Mouse (Mus musculus): ENCODE results near the gene Eln. TPM values are rescaled to one million over a fixed set of nuclear protein-coding genes. Genes with fewer than 3 reads are reported as not detected.

The Eln gene
- polyA plus RNA-seq, 1 experiment: 14.0 TPM

- Histone ChIP-seq H3K36me3 (ENCODE audit: control insufficient read depth, insufficient read depth, low read length) (no peaks in the 10 kb centered on the region), H3K4me1 (ENCODE audit: control insufficient read depth, insufficient read depth, insufficient read length, low read length) (peaks cover 3% of the 10 kb centered on the region), H3K27ac (ENCODE audit: insufficient read depth, low read depth, low read length) (peak within 1 kb of the TSS; percentile 11; the same call in 1 of the 2 replicates), H3K27me3 (ENCODE audit: control insufficient read depth, insufficient read depth, low read length) (no peaks in the 10 kb centered on the region), H3K4me3 (ENCODE audit: low read depth, low read length) (peak within 1 kb of the TSS; percentile 67)
- TF ChIP-seq POLR2A (IDR thresholded peaks at IDR 0.05; ENCODE audit: low read depth, low read length): peak; percentile 29; the same call in 1 of the 2 replicates
- TF ChIP-seq CTCF (IDR thresholded peaks at IDR 0.05; ENCODE audit: extremely low read depth, insufficient read length, insufficient replicate concordance, low read depth, low read length): no peak
- under 1% methylated on average over 52 of the region's 69 CpGs for WGBS
Observed at GRCm38 (mm10) chr5:134688086-134688717, 58.9 kb downstream of the Eln start, which contains the start of gene Limk1. TSS of gene Limk1 (minus strand) at chr5:134688598.

DNA sequence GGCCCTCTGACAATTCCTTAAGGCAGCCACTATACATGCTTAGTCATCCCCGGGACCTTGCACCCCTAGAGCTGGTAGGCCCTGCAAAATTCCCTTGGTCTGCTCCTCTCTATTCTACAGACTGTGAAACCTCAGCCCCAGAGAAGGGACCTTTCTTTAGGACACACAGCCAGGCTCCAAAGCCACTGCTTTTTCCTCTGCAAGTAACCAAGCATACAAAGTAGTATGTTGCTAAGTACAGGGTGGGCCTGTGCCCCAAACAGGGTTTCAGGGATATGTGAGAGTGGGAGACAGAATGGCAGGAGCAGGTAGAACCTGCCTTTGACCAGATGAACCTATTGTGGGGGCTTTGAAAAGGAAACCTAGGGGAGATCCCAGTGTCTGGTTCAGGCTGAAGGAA, 59.9 kb downstream of the Eln start:
- Histone ChIP-seq H3K27ac (ENCODE audit: insufficient read depth, low read depth, low read length) (no peak overlapping the region), H3K36me3 (ENCODE audit: control insufficient read depth, insufficient read depth, low read length) (no peaks in the 10 kb centered on the region), H3K4me1 (ENCODE audit: control insufficient read depth, insufficient read depth, insufficient read length, low read length) (peaks cover 3% of the 10 kb centered on the region), H3K27me3 (ENCODE audit: control insufficient read depth, insufficient read depth, low read length) (no peaks in the 10 kb centered on the region), H3K4me3 (ENCODE audit: low read depth, low read length) (no peak overlapping the region)
- no peak for TF ChIP-seq CTCF (IDR thresholded peaks at IDR 0.05; ENCODE audit: extremely low read depth, insufficient read length, insufficient replicate concordance, low read depth, low read length)
- TF ChIP-seq POLR2A (IDR thresholded peaks at IDR 0.05; ENCODE audit: low read depth, low read length): no peak
- 85% methylated on average over 1 of the region's 1 CpGs for WGBS

DNA sequence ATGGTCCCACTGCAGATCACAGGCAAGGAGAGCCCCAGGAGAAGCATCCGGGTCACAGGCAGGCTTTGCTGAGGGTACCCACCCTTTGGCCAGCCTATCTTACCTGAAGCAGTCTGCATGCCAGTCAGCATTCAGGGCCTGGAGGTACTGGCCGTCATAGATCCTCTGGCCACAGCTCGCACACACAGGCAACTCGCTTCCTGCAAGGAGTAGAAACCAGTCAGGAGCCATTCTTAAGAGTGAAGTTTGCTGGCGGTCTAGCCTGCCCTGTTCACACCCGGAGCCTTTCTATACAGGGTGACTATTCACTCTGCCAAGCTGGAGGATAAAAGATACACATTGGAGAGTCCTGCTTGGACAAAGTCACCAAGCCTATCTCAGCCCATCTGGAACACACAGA, 60.6 kb downstream of the Eln start:
- Histone ChIP-seq H3K27ac (ENCODE audit: insufficient read depth, low read depth, low read length) (no peak overlapping the region), H3K36me3 (ENCODE audit: control insufficient read depth, insufficient read depth, low read length) (no peaks in the 10 kb centered on the region), H3K4me3 (ENCODE audit: low read depth, low read length) (no peak overlapping the region), H3K27me3 (ENCODE audit: control insufficient read depth, insufficient read depth, low read length) (no peaks in the 10 kb centered on the region), H3K4me1 (ENCODE audit: control insufficient read depth, insufficient read depth, insufficient read length, low read length) (peaks cover 3% of the 10 kb centered on the region)
- WGBS: 92% methylated on average over 6 of the region's 6 CpGs
- TF ChIP-seq CTCF (IDR thresholded peaks at IDR 0.05; ENCODE audit: extremely low read depth, insufficient read length, insufficient replicate concordance, low read depth, low read length): no peak
- no peak for TF ChIP-seq POLR2A (IDR thresholded peaks at IDR 0.05; ENCODE audit: low read depth, low read length)

DNA sequence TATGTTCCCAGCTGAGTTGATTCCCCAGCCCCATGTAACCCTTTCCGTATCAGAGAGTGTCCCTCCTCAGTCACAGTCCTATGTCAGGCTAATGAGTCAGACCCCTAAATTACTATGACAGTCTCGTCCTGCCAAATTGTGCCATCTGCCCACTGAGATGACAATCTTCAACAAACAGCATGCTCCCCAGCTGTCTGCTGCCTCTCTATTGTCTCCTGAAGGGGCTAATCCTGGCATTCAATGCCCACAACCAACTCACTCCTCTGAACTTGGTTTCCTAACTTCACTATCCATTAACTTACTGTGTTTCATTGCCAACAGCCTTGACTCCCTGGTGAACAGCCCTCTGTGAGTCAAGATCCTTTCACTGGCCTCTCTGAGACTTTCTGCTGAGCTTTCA, 62.7 kb downstream of the Eln start:
- Histone ChIP-seq H3K27ac (ENCODE audit: insufficient read depth, low read depth, low read length) (no peak overlapping the region), H3K4me1 (ENCODE audit: control insufficient read depth, insufficient read depth, insufficient read length, low read length) (peaks cover 6% of the 10 kb centered on the region), H3K36me3 (ENCODE audit: control insufficient read depth, insufficient read depth, low read length) (no peaks in the 10 kb centered on the region), H3K4me3 (ENCODE audit: low read depth, low read length) (no peak overlapping the region), H3K27me3 (ENCODE audit: control insufficient read depth, insufficient read depth, low read length) (no peaks in the 10 kb centered on the region)
- TF ChIP-seq CTCF (IDR thresholded peaks at IDR 0.05; ENCODE audit: extremely low read depth, insufficient read length, insufficient replicate concordance, low read depth, low read length) (no peak), POLR2A (IDR thresholded peaks at IDR 0.05; ENCODE audit: low read depth, low read length) (no peak)
- WGBS: 80% methylated on average over 2 of the region's 2 CpGs

- WGBS: 63% methylated on average over 2 of the region's 2 CpGs
Observed at GRCm38 (mm10) chr5:134683813-134684212, 63.3 kb downstream of the Eln start.

GRCm38 (mm10) chr5:134680238-134680637, 66.9 kb downstream of the Eln start:
- TF ChIP-seq CTCF (IDR thresholded peaks at IDR 0.05; ENCODE audit: extremely low read depth, insufficient read length, insufficient replicate concordance, low read depth, low read length): no peak
- TF ChIP-seq POLR2A (IDR thresholded peaks at IDR 0.05; ENCODE audit: low read depth, low read length): no peak
- peaks cover 18% of the 10 kb centered on the region for H3K4me1 ChIP-seq (ENCODE audit: control insufficient read depth, insufficient read depth, insufficient read length, low read length)
- no peaks in the 10 kb centered on the region for H3K36me3 ChIP-seq (ENCODE audit: control insufficient read depth, insufficient read depth, low read length)
- 0 out of 2 replicates have a peak overlapping the region, but pooled peaks have one; percentile 10 for H3K27ac ChIP-seq (ENCODE audit: insufficient read depth, low read depth, low read length)
- 69% methylated on average over 12 of the region's 12 CpGs for WGBS
- H3K4me3 ChIP-seq (ENCODE audit: low read depth, low read length): no peak overlapping the region
- no peaks in the 10 kb centered on the region for H3K27me3 ChIP-seq (ENCODE audit: control insufficient read depth, insufficient read depth, low read length)

More at GRCm38 (mm10) chr5:134683813-134684212, 63.3 kb downstream of the Eln start:
- Histone ChIP-seq H3K27ac (ENCODE audit: insufficient read depth, low read depth, low read length) (no peak overlapping the region), H3K4me1 (ENCODE audit: control insufficient read depth, insufficient read depth, insufficient read length, low read length) (peaks cover 7% of the 10 kb centered on the region; the same call in 1 of the 2 replicates), H3K4me3 (ENCODE audit: low read depth, low read length) (no peak overlapping the region), H3K36me3 (ENCODE audit: control insufficient read depth, insufficient read depth, low read length) (no peaks in the 10 kb centered on the region), H3K27me3 (ENCODE audit: control insufficient read depth, insufficient read depth, low read length) (no peaks in the 10 kb centered on the region)
- TF ChIP-seq CTCF (IDR thresholded peaks at IDR 0.05; ENCODE audit: extremely low read depth, insufficient read length, insufficient replicate concordance, low read depth, low read length): no peak
- TF ChIP-seq POLR2A (IDR thresholded peaks at IDR 0.05; ENCODE audit: low read depth, low read length): no peak

DNA sequence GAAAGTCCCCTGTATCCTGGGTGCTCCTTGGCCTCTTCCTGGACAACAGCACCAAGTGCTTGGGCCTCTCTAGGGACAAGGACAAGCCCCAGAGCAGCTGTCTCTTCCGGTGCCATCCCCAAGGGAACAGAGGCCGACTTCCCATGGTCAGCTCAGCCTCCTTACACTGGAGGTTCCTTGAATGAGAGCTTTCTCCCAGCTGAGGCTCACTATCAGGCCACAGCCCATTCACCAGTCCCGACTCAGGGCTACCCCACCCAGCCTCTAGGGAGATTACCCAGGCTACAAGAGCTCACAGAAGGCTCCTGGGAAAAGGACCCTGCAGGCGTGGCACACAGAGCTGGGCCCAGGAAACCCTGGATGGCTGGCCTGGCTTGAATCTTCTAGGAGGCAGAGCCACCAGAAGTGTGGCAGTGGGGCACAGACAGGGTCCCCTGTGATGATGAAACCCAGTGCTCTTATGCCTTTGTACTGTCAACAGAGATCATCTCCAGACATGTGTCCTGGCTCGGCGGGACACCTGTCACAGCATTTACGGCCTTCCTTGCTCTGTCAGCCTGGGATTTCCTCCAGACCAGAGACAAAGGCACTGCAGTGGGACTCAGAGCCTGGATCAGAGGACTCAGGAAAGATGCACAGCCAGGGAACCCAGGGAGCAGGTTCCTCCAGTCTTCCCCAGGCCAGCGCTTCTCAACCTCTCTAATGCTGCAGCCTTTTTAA, 68.1 kb downstream of the Eln start:
- Histone ChIP-seq H3K4me1 (ENCODE audit: control insufficient read depth, insufficient read depth, insufficient read length, low read length) (peaks cover 18% of the 10 kb centered on the region), H3K27me3 (ENCODE audit: control insufficient read depth, insufficient read depth, low read length) (no peaks in the 10 kb centered on the region), H3K4me3 (ENCODE audit: low read depth, low read length) (no peak overlapping the region), H3K36me3 (ENCODE audit: control insufficient read depth, insufficient read depth, low read length) (no peaks in the 10 kb centered on the region), H3K27ac (ENCODE audit: insufficient read depth, low read depth, low read length) (no peak overlapping the region; the same call in 1 of the 2 replicates)
- 51% methylated on average over 8 of the region's 8 CpGs for WGBS
- TF ChIP-seq POLR2A (IDR thresholded peaks at IDR 0.05; ENCODE audit: low read depth, low read length) (no peak), CTCF (IDR thresholded peaks at IDR 0.05; ENCODE audit: extremely low read depth, insufficient read length, insufficient replicate concordance, low read depth, low read length) (no peak)
